Mouse (Mus musculus) hindbrain, embryonic 14.5 days (tissue): ENCODE data around the gene Pkd1l2. TPM values are rescaled to one million over a fixed set of nuclear protein-coding genes. Genes with fewer than 3 reads are reported as not detected.

Experiments
- ATAC-seq: fragments of 200-750 bp; cut with Nextera tagmentation; 2 replicates; pipeline ENCODE4 v1.8.0; 2017; ENCODE audit warnings: moderate number of reproducible peaks, mild to moderate bottlenecking, moderate TSS enrichment, moderate library complexity; ENCODE audit not compliant: low FRiP score
- DNase-seq: peaks from one replicate; pipeline ENCODE4 v3.0.0-alpha.2; 2015; ENCODE audit warnings: low spot score
- H3K27ac ChIP-seq: fragments of 300-500 bp; sonication (generic); 2 replicates; pipeline ENCODE4 v1.5.1; 2014; ENCODE audit warnings: mild to moderate bottlenecking, moderate library complexity
- H3K27me3 ChIP-seq: fragments of 300-500 bp; sonication (generic); 2 replicates; pipeline ENCODE4 v1.6.1; 2014; ENCODE audit warnings: mild to moderate bottlenecking, low read length, mixed read lengths; ENCODE audit not compliant: control insufficient read depth, insufficient read depth
- H3K36me3 ChIP-seq: fragments of 300-500 bp; sonication (generic); replicated peaks from 2 replicates; pipeline ENCODE4 v1.6.1; 2014; ENCODE audit not compliant: control insufficient read depth, insufficient read depth
- H3K4me1 ChIP-seq: fragments of 300-500 bp; sonication (generic); replicated peaks from 2 replicates; pipeline ENCODE4 v1.6.1; 2014; ENCODE audit warnings: antibody characterized with exemption, low read length, mixed read lengths; ENCODE audit not compliant: control insufficient read depth, insufficient read depth
- H3K4me2 ChIP-seq: fragments of 300-500 bp; sonication (generic); replicated peaks from 2 replicates; pipeline ENCODE4 v1.6.1; 2014; ENCODE audit warnings: mild to moderate bottlenecking, moderate library complexity
- H3K4me3 ChIP-seq: fragments of 300-500 bp; sonication (generic); replicated peaks from 2 replicates; pipeline ENCODE4 v1.5.1; 2014; ENCODE audit warnings: mild to moderate bottlenecking, low read length
- H3K9ac ChIP-seq: fragments of 300-500 bp; sonication (generic); 2 replicates; pipeline ENCODE4 v1.6.1; 2014
- H3K9me3 ChIP-seq: fragments of 300-500 bp; sonication (generic); 2 replicates; pipeline ENCODE4 v1.6.1; 2016; ENCODE audit warnings: low read length; ENCODE audit not compliant: control insufficient read depth
- WGBS: fragments of 180-500 bp; shearing (Covaris S2); extraction: QIAGEN DNeasy Blood & Tissue Kit; methylation state at CpG from one replicate; pipeline ENCODE4 v1.1.7; 2014; 5-methylcytosine and 5-hydroxymethylcytosine counted together
- polyA plus RNA-seq: library from polyadenylated mRNA; unstranded; fragments of >200 nt; fragmentation: Nextera tagmentation; extraction: Ambion mirVana; gene quantifications from 2 replicates; pipeline ENCODE4 v1.2.1, GENCODE M21; 2014

Gene Pkd1l2
- polyA plus RNA-seq, 1 experiment from 2014 or later = 0.05 TPM

GRCm38 (mm10) chr8:117068294-117068693 is 14.0 kb downstream of the Pkd1l2 start:
- ATAC-seq (no peak), DNase-seq (no peak)
- Histone ChIP-seq H3K27ac (no peak overlapping the region), H3K36me3 (no peaks in the 10 kb centered on the region), H3K9ac (no peak overlapping the region), H3K27me3 (no peaks in the 10 kb centered on the region), H3K4me1 (no peaks in the 10 kb centered on the region), H3K9me3 (no peaks in the 10 kb centered on the region), H3K4me2 (no peak overlapping the region), H3K4me3 (no peak overlapping the region)
- WGBS = 76% methylated on average over 13 of the region's 13 CpGs

- no peak for DNase-seq
- no peaks in the 10 kb centered on the region for H3K4me1 ChIP-seq
- H3K36me3 ChIP-seq = no peaks in the 10 kb centered on the region
- no peak overlapping the region for H3K9ac ChIP-seq
- no peak overlapping the region for H3K4me3 ChIP-seq
- WGBS = 86% methylated on average over 11 of the region's 11 CpGs
- ATAC-seq = no peak
- H3K4me2 ChIP-seq = no peak overlapping the region
- H3K27ac ChIP-seq = no peak overlapping the region
- 0 out of 2 replicates have a peak, but pooled peaks cover 2% of the 10 kb centered on the region for H3K9me3 ChIP-seq
- no peaks in the 10 kb centered on the region for H3K27me3 ChIP-seq
These were observed 14.9 kb downstream of the Pkd1l2 start for GRCm38 (mm10) chr8:117067396-117067795.

GRCm38 (mm10) chr8:117066955-117067354 is 15.3 kb downstream of the Pkd1l2 start:
- ATAC-seq (no peak), DNase-seq (no peak)
- no peaks in the 10 kb centered on the region for H3K36me3 ChIP-seq
- H3K9me3 ChIP-seq = 0 out of 2 replicates have a peak, but pooled peaks cover 6% of the 10 kb centered on the region
- WGBS = 89% methylated on average over 7 of the region's 7 CpGs
- no peaks in the 10 kb centered on the region for H3K4me1 ChIP-seq
- H3K4me3 ChIP-seq = no peak overlapping the region
- H3K27me3 ChIP-seq = no peaks in the 10 kb centered on the region
- no peak overlapping the region for H3K4me2 ChIP-seq
- no peak overlapping the region for H3K27ac ChIP-seq
- H3K9ac ChIP-seq = no peak overlapping the region

- no peak overlapping the region for H3K4me2 ChIP-seq
- no peaks in the 10 kb centered on the region for H3K27me3 ChIP-seq
- H3K36me3 ChIP-seq = no peaks in the 10 kb centered on the region
- no peak overlapping the region for H3K4me3 ChIP-seq
- H3K4me1 ChIP-seq = no peaks in the 10 kb centered on the region
- DNase-seq (no peak), ATAC-seq (no peak)
- H3K9ac ChIP-seq = no peak overlapping the region
- 55% methylated on average over 13 of the region's 13 CpGs for WGBS
- H3K9me3 ChIP-seq = 0 out of 2 replicates have a peak, but pooled peaks cover 6% of the 10 kb centered on the region
- H3K27ac ChIP-seq = no peak overlapping the region
These were observed 20.9 kb downstream of the Pkd1l2 start for GRCm38 (mm10) chr8:117061180-117061880.

- Histone ChIP-seq H3K27ac (no peak overlapping the region), H3K4me2 (no peak overlapping the region), H3K27me3 (no peaks in the 10 kb centered on the region), H3K9ac (no peak overlapping the region), H3K36me3 (no peaks in the 10 kb centered on the region), H3K4me1 (no peaks in the 10 kb centered on the region), H3K9me3 (0 out of 2 replicates have a peak, but pooled peaks cover 6% of the 10 kb centered on the region), H3K4me3 (no peak overlapping the region)
- WGBS = 71% methylated on average over 13 of the region's 13 CpGs
- DNase-seq (no peak), ATAC-seq (no peak)
These were observed 21.9 kb downstream of the Pkd1l2 start for GRCm38 (mm10) chr8:117060306-117060705.

GRCm38 (mm10) chr8:117059021-117059420 is 23.2 kb downstream of the Pkd1l2 start:
- Histone ChIP-seq H3K9ac (no peak overlapping the region), H3K27me3 (no peaks in the 10 kb centered on the region), H3K27ac (no peak overlapping the region), H3K9me3 (0 out of 2 replicates have a peak, but pooled peaks cover 6% of the 10 kb centered on the region), H3K4me3 (no peak overlapping the region), H3K36me3 (no peaks in the 10 kb centered on the region), H3K4me2 (no peak overlapping the region), H3K4me1 (no peaks in the 10 kb centered on the region)
- 71% methylated on average over 7 of the region's 7 CpGs for WGBS
- ATAC-seq (no peak), DNase-seq (no peak)

GRCm38 (mm10) chr8:117055097-117055496 is 27.2 kb downstream of the Pkd1l2 start:
- H3K9ac ChIP-seq = no peak overlapping the region
- H3K27ac ChIP-seq = no peak overlapping the region
- no peaks in the 10 kb centered on the region for H3K36me3 ChIP-seq
- no peak for DNase-seq
- no peaks in the 10 kb centered on the region for H3K4me1 ChIP-seq
- 75% methylated on average over 6 of the region's 6 CpGs for WGBS
- no peak overlapping the region for H3K4me3 ChIP-seq
- H3K9me3 ChIP-seq = no peaks in the 10 kb centered on the region
- no peak overlapping the region for H3K4me2 ChIP-seq
- ATAC-seq = no peak
- no peaks in the 10 kb centered on the region for H3K27me3 ChIP-seq

GRCm38 (mm10) chr8:117054146-117054545 is 28.1 kb downstream of the Pkd1l2 start:
- ATAC-seq (no peak), DNase-seq (no peak)
- Histone ChIP-seq H3K4me3 (no peak overlapping the region), H3K4me2 (no peak overlapping the region), H3K36me3 (no peaks in the 10 kb centered on the region), H3K9ac (no peak overlapping the region), H3K27me3 (no peaks in the 10 kb centered on the region), H3K27ac (no peak overlapping the region), H3K4me1 (no peaks in the 10 kb centered on the region), H3K9me3 (no peaks in the 10 kb centered on the region)
- 66% methylated on average over 3 of the region's 3 CpGs for WGBS

- Histone ChIP-seq H3K4me1 (no peaks in the 10 kb centered on the region), H3K36me3 (no peaks in the 10 kb centered on the region), H3K27me3 (no peaks in the 10 kb centered on the region), H3K4me3 (no peak overlapping the region), H3K27ac (no peak overlapping the region), H3K4me2 (no peak overlapping the region), H3K9ac (no peak overlapping the region), H3K9me3 (no peaks in the 10 kb centered on the region)
- DNase-seq (no peak), ATAC-seq (no peak)
- 68% methylated on average over 12 of the region's 12 CpGs for WGBS
These were observed 28.8 kb downstream of the Pkd1l2 start for GRCm38 (mm10) chr8:117053135-117054079.
